Mouse (Mus musculus): ENCODE results near the gene Ccdc102a. TPM values are rescaled to one million over a fixed set of nuclear protein-coding genes. Genes with fewer than 3 reads are reported as not detected.

Ccdc102a gene
- total and polyA plus RNA-seq, 3 experiments = 2.5 to 5.8 (median 2.8) TPM

DNA sequence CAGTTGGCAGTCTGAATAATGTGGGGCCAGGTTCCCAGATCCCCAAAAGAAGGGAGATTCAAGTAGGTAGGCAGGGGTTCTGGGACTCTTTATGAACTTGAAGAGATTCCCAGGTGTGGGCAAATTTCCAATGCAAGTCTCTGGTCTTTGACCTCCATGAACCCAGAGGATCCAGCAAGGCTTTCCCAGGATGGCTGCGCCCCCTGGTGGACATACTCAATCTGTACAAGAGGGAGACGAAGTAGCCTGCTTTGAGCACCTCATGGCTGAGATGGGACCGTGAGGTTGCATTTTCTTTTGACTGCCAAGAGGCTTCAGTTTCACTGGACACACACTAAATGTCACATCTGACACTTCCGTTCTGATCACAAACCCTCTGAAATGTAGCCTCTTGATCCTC lies 9.1 kb downstream of the Ccdc102a start:
- H3K36me3 ChIP-seq (replicated peaks in 1 of 2; ENCODE audit: control insufficient read depth in 1 of 2, insufficient read depth in 1 of 2, low read length in 1 of 2) = peaks cover 12 to 48% of the 10 kb centered on the region in 2 experiments
- peaks cover 7% of the 10 kb centered on the region for H3K9me3 ChIP-seq (replicated peaks; ENCODE audit: low read length)
- no peak for TF ChIP-seq NELFE (IDR thresholded peaks at IDR 0.05; ENCODE audit: low read depth, low read length)
- no peak for TF ChIP-seq GABPA (IDR thresholded peaks at IDR 0.05; ENCODE audit: insufficient replicate concordance, low read depth, low read length)
- TF ChIP-seq MAZ (IDR thresholded peaks at IDR 0.05; ENCODE audit: low read depth, low read length) = no peak
- TF ChIP-seq PAX5 (IDR thresholded peaks at IDR 0.05; ENCODE audit: low read length) = no peak
- TF ChIP-seq ELF1 (IDR thresholded peaks at IDR 0.05; ENCODE audit: low read depth, low read length) = no peak
- no peak for TF ChIP-seq RCOR1 (conservative IDR thresholded peaks at IDR 0.05; ENCODE audit: low read depth, low read length)
- TF ChIP-seq ZKSCAN1 (IDR thresholded peaks at IDR 0.05; ENCODE audit: borderline replicate concordance, low read depth, low read length) = no peak
- TF ChIP-seq NRF1 (IDR thresholded peaks at IDR 0.05; ENCODE audit: low read depth, low read length) = peak; percentile 28; the same call in 1 of the 2 replicates
- TF ChIP-seq ETS1 (conservative IDR thresholded peaks at IDR 0.05; ENCODE audit: low read depth, low read length) = no peak
- no peak for TF ChIP-seq TBP (conservative IDR thresholded peaks at IDR 0.05; ENCODE audit: low read depth, low read length)
- no peak for TF ChIP-seq KAT2A (IDR thresholded peaks at IDR 0.05; ENCODE audit: insufficient replicate concordance, low read length)
- TF ChIP-seq SMC3 (IDR thresholded peaks at IDR 0.05; ENCODE audit: low read depth, low read length) = peak; percentile 94
- TF ChIP-seq MYC (IDR thresholded peaks at IDR 0.05; ENCODE audit: low read depth, low read length) = peak; percentile 66
- TF ChIP-seq TCF12 (IDR thresholded peaks at IDR 0.05; ENCODE audit: low read depth, low read length) = no peak; the same call in 1 of the 2 replicates
- TF ChIP-seq MXI1 (IDR thresholded peaks at IDR 0.05; ENCODE audit: low read depth, low read length) = 0 out of 2 replicates have a peak, but pooled peaks have one; percentile 42
- TF ChIP-seq CTCF (conservative IDR thresholded peaks at IDR 0.05 in 1 of 2, IDR thresholded peaks at IDR 0.05 in 1 of 2; ENCODE audit: low read depth in 2 of 2, low read length in 2 of 2) = peak; percentile 90 to 97
- TF ChIP-seq POLR2A (IDR thresholded peaks at IDR 0.05; ENCODE audit: low read depth, low read length) = no peak
- no peak for TF ChIP-seq ZMIZ1 (IDR thresholded peaks at IDR 0.05; ENCODE audit: low read depth, low read length)
- no peak for TF ChIP-seq JUND (conservative IDR thresholded peaks at IDR 0.05; ENCODE audit: low read depth, low read length)
- peak; percentile 31; the same call in 1 of the 2 replicates for TF ChIP-seq IRF4 (IDR thresholded peaks at IDR 0.05; ENCODE audit: low read depth, low read length)
- 0 out of 2 replicates have a peak, but pooled peaks have one; percentile 16 for TF ChIP-seq MAFK (IDR thresholded peaks at IDR 0.05; ENCODE audit: insufficient replicate concordance, low read length)
- peak; percentile 96 for TF ChIP-seq RAD21 (IDR thresholded peaks at IDR 0.05; ENCODE audit: low read depth, low read length)
- no peak for TF ChIP-seq EP300 (IDR thresholded peaks at IDR 0.05; ENCODE audit: low read length)
- TF ChIP-seq HCFC1 (IDR thresholded peaks at IDR 0.05; ENCODE audit: low read depth, low read length) = no peak
- no peak for TF ChIP-seq ZNF384 (IDR thresholded peaks at IDR 0.05; ENCODE audit: low read depth, low read length)
- TF ChIP-seq E2F4 (IDR thresholded peaks at IDR 0.05; ENCODE audit: insufficient replicate concordance, low read depth, low read length) = no peak
- TF ChIP-seq ZC3H11A (IDR thresholded peaks at IDR 0.05; ENCODE audit: low read depth, low read length) = peak; percentile 65; the same call in 1 of the 2 replicates
- H3K4me1 ChIP-seq (ENCODE audit: control insufficient read depth in 1 of 2, insufficient read depth in 2 of 2) = peaks cover 0 to 25% of the 10 kb centered on the region in 2 experiments; a peak in 2 of 4 replicates
- in situ Hi-C loops (cut with MboI; ENCODE audit: low pct_ligation_motif_present, low pct_unique_long_range_greater_than_20kb, low sequenced_read_pairs) (loop anchor here (5.0 to 10.0 kb wide), 3 partner anchors 37 to 204 kb away; no protein-coding TSS in a partner anchor), dilution Hi-C loops (cut with MboI; ENCODE audit: extremely low pct_ligation_motif_present, extremely low pct_unique_long_range_greater_than_20kb, low sequenced_read_pairs) (no loop called here)
- H3K27me3 ChIP-seq (replicated peaks) = no peaks in the 10 kb centered on the region
- no peaks in the 10 kb centered on the region for H3K79me2 ChIP-seq (replicated peaks; ENCODE audit: control insufficient read depth, extremely low read depth, insufficient read depth, poor library complexity, severe bottlenecking)
- peak; percentile 83 for DNase-seq (ENCODE audit: extremely low read depth)
- no peak overlapping the region for H3K4me2 ChIP-seq (ENCODE audit: insufficient read depth, low read depth, poor library complexity, severe bottlenecking)
- H3K9ac ChIP-seq (ENCODE audit: insufficient read depth, low read depth) = no peak overlapping the region
- H3K4me3 ChIP-seq (replicated peaks in 1 of 3; ENCODE audit: low read depth in 2 of 3, low read length in 2 of 3, poor library complexity in 1 of 3) = no peak overlapping the region
- no peak overlapping the region for H3K27ac ChIP-seq (ENCODE audit: insufficient read depth, low read depth)

Measured in CH12.LX (cell line).